Mouse (Mus musculus): ENCODE measurements around the gene Ggt6.
"Not testable (repeated sequence)": the region's sequence is repeated elsewhere in the genome, so short reads cannot be mapped to it uniquely, and the experiment has no call there.

DNA sequence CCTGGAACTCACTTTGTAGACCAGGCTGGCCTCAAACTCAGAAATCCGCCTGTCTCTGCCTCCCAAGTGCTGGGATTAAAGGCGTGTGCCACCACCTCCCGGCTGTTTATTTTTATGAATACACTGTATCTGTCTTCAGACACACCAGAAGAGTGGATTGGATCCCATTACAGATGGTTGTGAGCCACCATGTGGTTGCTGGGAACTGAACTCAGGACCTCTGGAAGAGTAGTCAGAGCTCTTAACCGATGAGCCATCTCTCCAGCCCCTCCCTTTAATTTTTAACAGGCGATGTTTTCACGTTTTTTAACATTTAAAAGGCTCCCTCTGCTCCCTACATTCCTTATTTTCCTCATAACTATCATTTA lies 5.3 kb downstream of the Ggt6 start:
- not testable (repeated sequence) for TF ChIP-seq CTCF, EP300 (IDR thresholded peaks at IDR 0.05)
